Mouse (Mus musculus) brain, adult 2 months (tissue): ENCODE measurements at regions not wholly inside any gene's neighbourhood (a gene's known extent, or its start where the extent isn't known, plus 50 kb on each side); places are given as distances from the start of the nearest gene placed in this dataset.

Experiments
- DNase-seq: peaks from one replicate; pipeline ENCODE4 v3.0.0; 2011; ENCODE audit warnings: low read depth, low spot score

DNA sequence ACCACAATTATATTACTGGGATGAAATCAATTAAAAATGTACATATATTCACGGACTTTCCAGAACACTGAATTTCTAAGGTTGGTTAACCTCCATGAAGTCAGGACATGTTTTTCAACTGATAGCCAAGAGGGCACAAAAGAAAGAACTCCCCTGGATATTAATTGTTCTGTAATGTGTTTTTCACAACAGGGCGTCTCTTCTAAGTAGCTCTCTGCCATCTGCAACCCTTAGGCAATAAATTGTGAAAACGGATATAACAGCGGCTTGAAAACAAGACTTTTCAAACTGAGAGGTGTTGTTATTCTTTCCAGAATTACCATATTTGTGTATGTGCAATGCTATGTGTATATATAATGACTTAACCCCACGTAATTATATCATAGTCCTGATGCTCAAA, 841.1 kb upstream of the Pot1a start:
- DNase-seq, result peak; percentile 20

- no peak for DNase-seq
These were observed 840.5 kb upstream of the Pot1a start for GRCm38 (mm10) chr6:26649514-26649913.

GRCm38 (mm10) chr6:26628479-26628878, 819.4 kb upstream of the Pot1a start:
- no peak for DNase-seq
